Mouse (Mus musculus) yolk sac, embryonic 10.5 days (tissue): ENCODE results near the gene Pnpt1.
A peak's percentile ranks its signal among the peaks of the same experiment; 100 is the strongest.

Source experiments
- DNase-seq: peaks from one replicate; pipeline ENCODE4 v3.0.0-alpha.2; 2017; ENCODE audit warnings: low spot score

Pnpt1 gene

DNA sequence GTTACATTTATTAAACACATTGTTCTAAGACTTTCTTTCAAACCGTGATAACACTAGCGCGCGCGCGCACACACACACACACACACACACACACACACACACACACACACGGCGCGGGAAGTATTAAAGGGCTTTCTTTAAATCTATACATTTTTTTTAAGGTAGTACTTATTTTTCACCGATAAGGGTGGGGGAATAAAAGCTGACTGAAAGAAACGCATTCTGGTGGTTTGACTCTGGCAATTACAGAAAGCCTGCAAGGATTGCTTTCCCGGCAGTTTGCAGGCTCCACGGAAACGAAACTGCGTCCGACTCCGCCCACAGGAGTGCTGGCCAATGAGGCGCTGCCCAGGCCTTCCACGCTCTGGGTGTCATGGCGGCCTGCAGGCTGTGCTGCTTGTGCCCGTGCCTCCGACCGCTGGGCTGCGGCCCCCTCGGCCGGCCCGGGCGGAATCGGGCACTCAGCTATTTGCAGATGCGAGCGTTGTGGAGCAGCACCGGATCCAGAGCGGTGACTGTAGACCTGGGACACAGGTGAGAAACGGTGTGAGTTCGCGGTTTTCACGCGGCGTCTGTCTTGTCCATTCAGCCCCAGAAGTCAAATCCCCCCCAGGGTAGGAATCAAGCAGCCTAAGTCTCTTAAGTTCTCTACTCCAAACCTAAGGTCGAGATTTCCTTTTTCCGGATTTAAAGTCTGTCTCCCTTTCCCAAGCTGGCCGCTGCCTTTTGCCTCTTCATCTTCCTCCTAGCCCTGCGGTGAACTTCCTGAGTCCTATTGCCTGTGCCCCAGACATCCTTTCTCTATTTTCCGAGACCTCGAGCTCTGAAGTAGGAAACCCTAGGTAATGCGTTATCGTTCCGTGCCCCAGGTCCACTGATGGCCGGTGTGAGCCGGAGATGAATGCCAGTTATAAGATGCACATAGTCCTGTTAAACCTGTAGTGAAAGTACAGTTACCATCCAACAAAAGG lies at the start of gene Pnpt1:
Gene Pnpt1, plus strand, starts transcription at position 360 of the 971 bp plus-strand sequence.
- peak; percentile 90 for DNase-seq

DNA sequence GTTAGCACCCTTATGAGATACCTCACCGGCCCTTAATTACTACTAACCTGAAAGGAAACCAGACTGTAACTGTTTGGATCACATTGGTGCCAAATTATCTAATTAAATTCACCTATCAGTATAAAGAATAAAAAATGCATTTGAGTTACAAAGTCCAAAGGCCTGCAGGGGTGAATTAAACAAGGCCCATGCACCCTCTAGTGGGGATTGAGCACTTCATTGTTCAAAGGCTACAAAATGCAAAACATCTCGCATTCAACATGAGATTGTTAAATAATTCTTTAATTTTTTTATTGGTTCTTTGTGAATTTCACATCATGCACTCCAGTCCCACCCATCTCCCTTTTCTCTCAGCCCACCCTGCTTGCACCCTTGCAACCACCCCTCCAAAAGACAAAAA lies 38.1 kb upstream of the Pnpt1 start:
- DNase-seq = no peak

DNA sequence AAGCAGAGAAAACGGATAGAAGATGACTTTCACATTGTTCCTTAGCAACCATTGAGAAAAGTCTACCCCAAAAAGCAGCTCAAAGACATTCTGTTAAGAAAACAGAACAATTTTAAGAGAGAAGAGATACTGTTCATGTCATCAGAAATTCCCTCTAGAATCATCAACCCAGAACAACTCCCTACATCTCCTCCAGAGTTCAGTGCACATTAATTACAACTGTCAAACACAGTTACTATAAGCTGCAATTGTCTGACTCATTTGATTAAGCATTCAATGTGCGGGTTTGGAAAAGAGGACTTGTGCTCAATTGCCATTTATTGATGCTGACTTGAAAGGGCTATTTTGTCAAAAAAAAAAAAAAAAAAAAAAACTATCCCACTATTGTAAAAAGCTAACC lies 31.6 kb upstream of the Pnpt1 start:
- DNase-seq = no peak

DNA sequence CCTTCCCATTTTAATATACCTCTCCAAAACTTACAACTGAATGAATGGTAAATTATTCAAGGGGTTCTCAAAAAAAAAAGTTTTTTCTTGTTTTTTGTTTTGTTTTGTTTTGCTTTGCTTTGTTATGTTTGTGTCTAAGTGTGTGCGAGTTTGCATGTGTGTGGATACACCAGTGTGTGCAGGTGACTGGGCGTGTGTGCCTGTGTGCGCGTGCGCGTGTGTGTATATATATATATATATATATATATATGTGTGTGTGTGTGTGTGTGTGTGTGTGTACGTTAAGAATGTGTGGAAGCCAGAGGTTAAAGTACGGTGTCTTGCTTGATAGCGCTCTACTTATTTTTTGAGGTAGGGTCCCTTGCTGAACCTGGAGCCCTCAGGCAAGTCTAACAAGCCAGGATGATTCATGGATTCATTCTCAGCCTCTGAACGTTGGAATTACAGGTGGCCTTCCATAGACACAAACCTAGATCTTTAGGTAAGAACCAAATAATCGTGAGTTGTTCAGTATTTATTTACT lies 621 bp upstream of the Pnpt1 start:
- no peak for DNase-seq

DNA sequence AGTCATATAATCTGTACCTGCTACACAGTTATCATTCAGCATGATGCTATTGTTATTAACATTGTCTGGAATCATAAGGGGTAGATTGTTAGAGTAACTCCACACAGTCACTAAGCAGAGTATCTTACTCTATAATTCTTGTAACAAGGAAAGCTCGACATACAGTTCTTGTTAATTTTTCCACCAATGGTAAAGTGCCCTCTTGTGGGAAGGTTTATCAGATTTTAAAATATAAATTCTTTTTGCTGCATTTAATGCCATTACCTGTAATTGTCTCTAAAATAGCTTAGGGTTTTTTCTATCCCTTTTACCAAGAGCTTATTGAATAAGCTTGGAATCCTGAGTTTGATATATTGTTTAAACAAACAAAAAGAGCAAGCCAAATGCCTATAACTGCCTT lies 10.1 kb downstream of the Pnpt1 start:
- DNase-seq = no peak

DNA sequence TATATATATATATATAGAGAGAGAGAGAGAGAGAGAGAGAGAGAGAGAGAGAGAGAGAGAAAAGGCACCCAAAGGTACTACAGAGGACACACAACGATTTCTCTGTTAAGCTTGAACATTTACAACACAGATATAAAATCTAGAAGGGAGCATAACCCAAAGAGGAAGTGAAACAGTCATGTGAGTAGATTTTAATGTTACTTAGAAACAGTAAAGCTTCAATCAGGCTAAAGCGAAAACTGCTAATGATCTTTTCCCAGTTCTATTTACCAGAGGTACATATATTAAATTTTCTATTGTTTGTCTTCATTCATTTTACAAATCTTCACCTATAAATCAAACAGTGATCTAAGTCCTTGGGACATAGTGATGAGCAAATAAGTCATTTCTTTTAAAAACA lies 18.4 kb downstream of the Pnpt1 start:
- DNase-seq = no peak

DNA sequence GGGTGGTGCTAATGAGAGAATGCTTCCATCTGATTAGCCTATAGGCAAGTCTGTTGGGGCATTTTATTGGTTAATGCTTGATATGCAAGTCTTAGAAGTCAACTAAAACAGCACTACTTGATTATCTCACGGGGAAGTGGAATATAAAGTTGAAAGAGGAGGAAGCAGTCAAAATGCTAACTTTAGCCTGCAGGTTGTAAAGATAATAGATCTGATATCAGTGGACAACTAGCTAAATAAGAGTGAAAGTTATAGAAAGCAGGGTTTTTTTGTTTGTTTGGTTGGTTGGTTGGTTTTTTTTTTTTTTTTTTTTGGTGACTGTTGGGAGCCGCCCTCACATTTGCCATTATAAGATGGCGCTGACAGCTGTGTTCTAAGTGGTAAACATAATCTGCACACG lies 33.0 kb downstream of the Pnpt1 start:
- DNase-seq = no peak

DNA sequence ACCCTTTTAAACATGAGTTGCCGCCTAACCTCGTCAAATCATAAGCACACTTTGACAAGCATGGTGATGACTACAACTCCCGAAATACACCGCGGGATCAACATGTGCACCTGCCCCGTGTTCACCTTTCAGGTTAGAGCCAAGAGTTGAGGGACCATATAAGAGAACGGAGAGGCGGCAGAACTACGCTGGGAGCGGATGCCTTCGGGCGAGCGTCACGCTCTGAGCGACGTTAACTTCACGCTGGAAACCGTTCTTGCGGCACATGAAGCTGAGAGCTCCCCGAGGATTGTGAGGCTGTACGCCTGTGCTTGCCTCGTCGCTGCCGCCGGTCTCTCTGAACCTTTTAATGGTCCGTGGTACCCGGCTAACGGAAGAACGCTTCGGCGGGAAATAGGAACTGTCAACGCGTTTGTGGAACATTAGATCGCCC lies 41.4 kb downstream of the Pnpt1 start:
- peak; percentile 63 for DNase-seq

DNA sequence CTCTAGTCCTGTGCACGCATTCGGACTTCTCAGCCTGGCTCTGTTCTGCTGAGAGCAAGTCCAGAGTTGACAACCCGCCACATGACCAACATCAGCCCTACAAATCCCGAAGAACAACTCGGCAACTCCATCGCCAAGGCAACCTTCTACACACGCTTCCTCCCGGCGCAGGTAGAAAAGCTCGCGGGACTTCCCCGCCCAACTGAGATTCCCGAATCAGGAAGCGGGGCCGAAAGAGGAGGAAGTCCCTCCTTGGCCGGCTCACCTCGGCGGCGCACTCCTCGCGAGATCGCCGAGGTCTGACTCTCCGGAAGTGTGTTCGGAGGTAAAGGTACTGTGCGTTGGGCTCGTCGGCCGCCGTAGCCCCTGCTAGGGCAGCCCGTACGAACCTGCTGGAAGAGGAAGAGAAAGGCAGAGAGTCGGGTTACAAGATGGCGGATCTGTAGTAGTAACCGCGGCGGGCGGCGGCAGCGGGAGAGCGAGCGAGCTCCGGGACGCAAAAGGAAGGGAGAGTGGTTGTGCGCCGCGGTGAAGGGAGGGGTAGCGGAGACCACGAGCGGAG lies 42.1 kb downstream of the Pnpt1 start, which contains the start of gene Ppp4r3b:
Gene Ppp4r3b, plus strand, starts transcription at position 328 of the 562 bp plus-strand sequence.
- DNase-seq = peak; percentile 97

DNA sequence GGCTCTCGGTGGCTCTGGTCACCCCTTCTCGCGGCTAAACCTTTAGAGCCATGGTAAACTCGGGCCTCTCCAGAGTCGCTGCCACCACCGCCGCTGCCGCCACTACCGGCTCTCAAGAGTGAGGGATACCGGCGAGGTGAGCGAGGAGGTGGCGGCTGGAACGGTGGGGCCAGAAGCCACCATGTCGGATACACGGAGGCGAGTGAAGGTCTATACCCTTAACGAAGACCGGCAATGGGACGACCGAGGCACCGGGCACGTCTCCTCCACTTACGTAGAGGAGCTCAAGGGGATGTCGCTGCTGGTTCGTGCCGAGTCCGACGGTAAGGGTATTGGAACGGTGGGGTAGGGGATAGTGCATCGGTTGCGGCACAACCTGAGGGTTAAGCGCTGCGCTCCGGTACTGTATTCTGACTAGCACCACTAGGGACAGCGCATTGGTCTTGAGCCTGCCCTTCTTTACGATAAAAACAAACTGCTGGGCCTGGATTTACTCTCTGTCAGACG lies 42.6 kb downstream of the Pnpt1 start:
- peak; percentile 71 for DNase-seq

DNA sequence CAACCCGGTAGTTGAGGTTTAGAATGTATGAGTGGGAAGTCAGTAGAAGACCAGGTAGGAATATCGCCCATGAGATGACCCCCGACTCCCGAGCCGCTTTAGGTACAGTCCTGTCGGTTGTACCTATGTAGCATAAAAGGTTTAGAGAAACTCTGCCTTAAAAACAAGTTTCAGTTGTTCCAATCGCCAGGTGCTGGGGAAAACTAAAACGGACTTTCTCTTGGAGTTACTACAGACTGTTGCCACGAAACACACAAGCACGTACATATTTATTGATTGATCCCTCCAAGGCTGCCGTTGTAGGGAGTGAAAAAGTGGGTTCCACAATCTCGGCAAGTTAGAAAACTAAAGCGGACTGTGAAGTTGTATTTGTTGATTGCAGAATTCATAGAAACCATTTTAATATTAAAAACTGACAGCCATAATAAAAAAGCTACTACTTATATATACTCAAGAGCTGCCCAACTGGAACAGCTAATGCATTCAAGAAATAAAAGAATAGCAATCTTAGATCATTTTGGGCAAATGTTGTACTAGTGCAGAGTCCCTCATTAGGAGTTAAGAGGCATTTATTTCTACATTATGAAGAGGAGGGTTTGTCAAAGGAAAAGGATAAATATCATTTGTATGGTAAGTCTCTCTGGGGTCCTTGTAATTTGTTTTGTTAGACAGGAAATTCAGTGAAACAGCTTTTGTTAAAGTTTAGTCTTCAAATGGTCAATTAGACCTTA lies 43.3 kb downstream of the Pnpt1 start:
- DNase-seq = no peak

DNA sequence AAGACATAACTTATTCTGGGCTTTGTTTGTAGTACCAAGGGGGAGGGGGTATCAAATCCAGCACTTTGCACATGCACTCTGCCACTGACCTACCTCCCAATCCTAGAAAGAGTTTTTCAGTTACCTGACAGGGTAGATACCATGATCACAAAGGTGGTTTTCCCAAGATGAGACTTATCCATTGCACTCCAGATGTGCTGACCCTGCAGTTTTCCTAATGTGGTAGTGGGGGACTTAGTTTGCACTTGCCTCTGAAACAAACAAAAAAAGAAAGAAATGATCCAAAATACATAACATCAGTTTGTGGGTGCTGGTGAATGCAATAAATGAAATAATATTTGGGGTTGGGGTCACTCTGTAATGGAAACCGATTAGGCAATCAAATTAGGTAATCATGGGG lies 48.8 kb downstream of the Pnpt1 start:
- DNase-seq = no peak

DNA sequence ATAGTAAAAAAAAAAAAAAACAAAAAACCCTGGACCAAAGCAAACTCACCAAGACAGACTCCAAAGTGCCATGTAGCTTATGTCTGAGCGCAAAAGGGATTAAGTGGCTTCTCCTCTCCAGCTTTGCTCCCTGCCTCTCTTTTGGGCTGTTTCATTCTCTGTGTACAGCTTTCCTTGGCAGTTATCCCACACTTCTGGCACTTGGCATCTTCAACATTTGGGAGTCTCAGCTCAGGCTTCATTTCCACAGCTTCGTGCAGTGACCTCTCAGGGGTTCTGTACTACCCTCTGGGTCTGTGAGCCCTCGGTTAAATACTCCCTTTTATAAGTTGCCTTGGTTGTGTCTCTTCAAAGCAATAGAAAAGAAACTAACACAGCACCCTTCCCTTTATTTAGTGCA lies 50.1 kb downstream of the Pnpt1 start:
- no peak for DNase-seq

DNA sequence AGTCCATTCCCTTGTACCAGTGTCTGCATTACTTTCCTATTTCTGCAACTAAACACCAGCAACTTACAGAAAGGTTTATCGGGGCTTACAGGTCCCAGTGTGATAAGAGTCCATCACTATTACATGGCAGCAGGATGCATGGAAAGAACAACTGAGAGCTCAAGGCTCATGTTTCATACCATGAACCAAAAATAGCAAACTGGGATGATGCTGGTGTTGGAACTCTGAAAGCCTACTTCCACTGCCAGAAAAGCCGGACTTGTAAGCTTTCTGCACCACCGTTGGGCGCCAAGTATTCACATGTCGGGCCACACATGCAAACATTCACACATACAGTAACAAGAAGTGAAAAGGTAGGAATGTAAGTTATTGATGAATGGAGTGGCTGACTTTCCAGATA lies 51.2 kb downstream of the Pnpt1 start:
- DNase-seq = no peak

DNA sequence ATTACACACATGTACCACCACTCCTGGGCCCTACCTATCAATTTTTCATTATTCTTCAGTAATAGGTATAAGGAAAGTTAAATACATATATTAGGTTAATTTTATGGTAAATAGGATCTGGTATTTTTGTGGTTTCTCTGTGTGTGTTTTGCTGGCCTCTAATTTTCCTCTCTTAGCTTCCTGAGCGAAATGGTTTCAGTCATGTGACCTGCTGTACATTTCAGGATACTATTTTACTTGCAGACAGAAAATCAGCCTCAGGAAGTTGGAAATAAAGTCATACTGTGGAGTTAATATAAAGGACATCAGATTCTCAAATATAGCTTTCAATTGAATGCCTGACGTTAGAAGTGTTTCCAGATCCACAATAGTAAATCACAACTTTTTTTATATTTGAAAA lies 58.4 kb downstream of the Pnpt1 start:
- no peak for DNase-seq

DNA sequence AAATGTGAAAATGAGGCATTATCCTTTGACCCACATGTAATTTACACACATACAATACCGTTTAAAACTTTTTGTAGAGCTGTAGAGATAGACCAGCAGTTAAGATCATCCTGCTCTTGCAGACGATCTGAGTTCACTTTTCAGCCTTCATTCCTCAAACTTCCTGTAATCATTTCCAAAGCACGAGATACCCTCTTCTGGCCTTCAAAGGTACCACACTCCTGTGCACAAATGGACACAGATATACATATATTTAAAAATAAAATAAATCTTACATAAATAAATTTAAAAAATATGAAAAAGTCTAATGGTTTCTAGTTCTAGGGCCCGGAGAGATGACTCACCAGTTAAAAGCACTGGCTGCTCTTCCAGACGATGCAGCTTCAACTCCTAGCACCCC lies 73.1 kb downstream of the Pnpt1 start:
- no peak for DNase-seq

DNA sequence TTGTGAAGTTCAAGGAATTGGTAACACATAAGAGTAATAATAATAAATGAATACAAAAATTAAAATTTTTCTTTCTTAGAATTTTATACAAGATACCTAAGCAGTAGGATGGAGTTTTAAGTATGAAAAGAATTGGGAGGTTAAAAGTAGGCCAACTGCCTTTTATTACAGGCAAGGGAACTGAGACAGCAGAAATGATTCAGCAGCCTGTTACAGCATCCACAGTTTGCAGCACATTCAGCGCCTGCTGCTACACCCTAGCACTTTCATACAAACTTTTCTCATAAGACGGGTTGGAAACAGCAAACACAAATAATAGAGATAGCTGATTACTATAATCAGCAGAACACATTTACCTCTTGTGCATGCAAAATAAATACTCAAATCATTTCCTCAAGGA lies 79.2 kb downstream of the Pnpt1 start:
- no peak for DNase-seq
